Mouse (Mus musculus): Measurements from ENCODE around the gene Sdc4. TPM values are rescaled to one million over a fixed set of nuclear protein-coding genes. Genes with fewer than 3 reads are reported as not detected.
A peak's percentile ranks its signal among the peaks of the same experiment; 100 is the strongest.

Gene Sdc4
- polyA plus RNA-seq, 1 experiment from 2014 or later, result 34.3 TPM

DNA sequence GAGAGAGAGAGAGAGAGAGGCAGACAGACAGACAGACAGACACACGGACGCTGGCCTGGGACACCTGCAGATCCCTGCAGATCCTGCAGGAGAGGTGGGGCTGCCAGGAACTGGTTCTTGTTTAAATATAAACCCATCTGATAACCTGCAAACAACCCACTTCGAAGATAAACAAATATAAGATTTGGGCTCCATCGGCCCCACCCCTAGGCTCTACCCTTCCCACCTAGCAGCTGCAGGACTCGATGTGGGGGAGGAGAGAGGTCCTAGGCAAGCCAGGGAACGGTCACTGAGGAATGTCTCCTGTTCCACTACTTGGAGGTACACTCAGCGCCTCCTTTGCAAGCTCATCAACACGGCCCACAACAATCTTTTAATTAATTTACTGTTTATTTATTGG, 5.4 kb downstream of the Sdc4 start:
- H3K9me3 ChIP-seq, result no peaks in the 10 kb centered on the region
- no peaks in the 10 kb centered on the region for H3K36me3 ChIP-seq
- no peak overlapping the region for H3K4me3 ChIP-seq (replicated peaks)
- no peak for ATAC-seq (ENCODE audit: insufficient number of reproducible peaks, insufficient read depth, low FRiP score, low TSS enrichment, low read depth)
- H3K9ac ChIP-seq (replicated peaks), result no peak overlapping the region
- H3K4me1 ChIP-seq (replicated peaks), result peaks cover 81% of the 10 kb centered on the region
- H3K27ac ChIP-seq, result no peak overlapping the region
- H3K4me2 ChIP-seq, result no peak overlapping the region
- peaks cover 14% of the 10 kb centered on the region for H3K27me3 ChIP-seq
- 43% methylated on average over 8 of the region's 8 CpGs for WGBS

DNA sequence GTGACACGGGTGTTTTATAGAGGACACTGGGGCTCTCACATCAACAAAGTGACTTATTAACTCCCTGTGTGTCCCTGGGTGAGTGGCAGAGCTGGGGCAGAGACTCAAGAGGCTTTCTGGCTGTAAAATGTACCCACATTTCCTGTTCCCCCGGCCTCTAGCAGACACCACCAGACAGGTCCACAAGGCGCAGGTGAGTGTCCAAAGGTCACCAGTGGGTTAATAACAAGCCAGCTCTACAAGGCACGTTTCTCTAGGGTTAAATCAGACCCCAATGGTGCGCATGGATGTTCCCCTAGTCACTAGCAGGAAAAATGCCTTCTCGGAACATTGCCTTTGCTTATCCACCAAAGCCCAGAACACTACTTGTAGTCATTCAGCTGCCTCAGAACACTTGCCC, 6.0 kb downstream of the Sdc4 start:
- no peak overlapping the region for H3K4me2 ChIP-seq
- WGBS, result 40% methylated on average over 6 of the region's 6 CpGs
- H3K9me3 ChIP-seq, result no peaks in the 10 kb centered on the region
- H3K36me3 ChIP-seq, result no peaks in the 10 kb centered on the region
- H3K4me1 ChIP-seq (replicated peaks), result peaks cover 85% of the 10 kb centered on the region
- ATAC-seq (ENCODE audit: insufficient number of reproducible peaks, insufficient read depth, low FRiP score, low TSS enrichment, low read depth), result no peak
- H3K27ac ChIP-seq, result no peak overlapping the region
- peaks cover 14% of the 10 kb centered on the region for H3K27me3 ChIP-seq
- H3K4me3 ChIP-seq (replicated peaks), result no peak overlapping the region
- H3K9ac ChIP-seq (replicated peaks), result no peak overlapping the region

DNA sequence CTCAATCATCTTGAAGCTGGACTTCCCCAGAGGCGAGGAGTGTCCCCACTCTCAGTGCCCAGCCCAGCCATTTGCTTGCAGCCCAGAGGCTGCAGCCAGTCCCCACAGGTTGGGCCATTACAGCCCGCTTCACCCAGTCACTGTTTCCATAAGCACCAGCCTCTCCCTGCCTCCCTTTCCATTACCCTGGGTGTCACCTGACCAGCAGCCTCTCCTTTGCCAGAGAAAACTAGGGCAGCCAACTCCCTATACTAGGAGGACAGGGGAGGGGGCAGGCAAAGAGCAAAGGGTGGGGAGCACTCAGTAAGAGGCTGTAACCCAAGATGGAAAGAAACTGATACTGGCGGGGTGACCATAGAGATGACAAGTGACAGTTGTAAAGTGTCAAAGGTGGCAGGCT, 6.7 kb downstream of the Sdc4 start:
- WGBS, result 46% methylated on average over 3 of the region's 3 CpGs
- H3K9ac ChIP-seq (replicated peaks), result peak overlapping the region; percentile 34; the same call in 1 of the 2 replicates
- no peak for ATAC-seq (ENCODE audit: insufficient number of reproducible peaks, insufficient read depth, low FRiP score, low TSS enrichment, low read depth)
- H3K27me3 ChIP-seq, result peaks cover 16% of the 10 kb centered on the region
- H3K36me3 ChIP-seq, result no peaks in the 10 kb centered on the region
- peaks cover 88% of the 10 kb centered on the region for H3K4me1 ChIP-seq (replicated peaks)
- 0 out of 2 replicates have a peak overlapping the region, but pooled peaks have one; percentile 3 for H3K4me2 ChIP-seq
- no peaks in the 10 kb centered on the region for H3K9me3 ChIP-seq
- no peak overlapping the region for H3K4me3 ChIP-seq (replicated peaks)
- peak overlapping the region; percentile 69; the same call in 1 of the 2 replicates for H3K27ac ChIP-seq

DNA sequence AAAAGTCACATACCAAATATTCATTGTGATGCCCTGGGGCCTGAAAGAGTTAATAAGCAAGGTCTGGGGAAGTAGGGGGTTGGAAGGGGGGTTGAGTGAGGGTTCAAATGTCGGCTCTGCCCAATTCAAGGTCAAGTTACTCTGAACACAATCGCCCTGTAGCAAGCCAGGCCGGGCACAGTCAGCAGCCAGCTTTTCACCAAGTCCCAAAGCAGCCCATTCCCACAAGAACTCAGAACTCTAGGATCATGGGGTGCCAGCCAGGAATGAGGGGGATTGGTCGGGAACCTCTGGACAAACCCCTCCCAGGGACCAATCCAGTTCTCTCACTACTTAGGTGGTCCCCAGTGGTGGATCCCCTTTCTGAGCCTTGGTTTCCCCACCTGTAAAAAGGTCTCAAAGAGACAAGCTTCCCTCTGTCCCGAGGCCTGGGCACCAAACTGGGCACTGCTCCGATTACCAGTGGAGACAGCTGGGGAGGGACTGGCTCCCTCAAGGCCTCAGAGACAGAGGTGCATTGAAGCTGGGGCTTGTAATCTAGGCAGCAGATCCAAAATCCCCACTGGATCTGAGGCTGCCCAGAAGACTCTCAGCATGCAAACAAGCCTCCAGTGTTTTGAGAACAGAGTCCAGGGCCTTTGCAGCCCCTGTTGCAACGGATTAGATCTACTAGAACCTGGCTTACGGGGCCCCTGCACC, 7.3 kb downstream of the Sdc4 start:
- peaks cover 15% of the 10 kb centered on the region for H3K27me3 ChIP-seq
- H3K9ac ChIP-seq (replicated peaks), result peak overlapping the region; percentile 34; the same call in 1 of the 2 replicates
- H3K27ac ChIP-seq, result peak overlapping the region; percentile 69; the same call in 1 of the 2 replicates
- WGBS, result 15% methylated on average over 8 of the region's 8 CpGs
- H3K4me3 ChIP-seq (replicated peaks), result no peak overlapping the region
- peaks cover 88% of the 10 kb centered on the region for H3K4me1 ChIP-seq (replicated peaks)
- no peak for ATAC-seq (ENCODE audit: insufficient number of reproducible peaks, insufficient read depth, low FRiP score, low TSS enrichment, low read depth)
- no peaks in the 10 kb centered on the region for H3K9me3 ChIP-seq
- H3K36me3 ChIP-seq, result no peaks in the 10 kb centered on the region
- peak overlapping the region; percentile 3 for H3K4me2 ChIP-seq

DNA sequence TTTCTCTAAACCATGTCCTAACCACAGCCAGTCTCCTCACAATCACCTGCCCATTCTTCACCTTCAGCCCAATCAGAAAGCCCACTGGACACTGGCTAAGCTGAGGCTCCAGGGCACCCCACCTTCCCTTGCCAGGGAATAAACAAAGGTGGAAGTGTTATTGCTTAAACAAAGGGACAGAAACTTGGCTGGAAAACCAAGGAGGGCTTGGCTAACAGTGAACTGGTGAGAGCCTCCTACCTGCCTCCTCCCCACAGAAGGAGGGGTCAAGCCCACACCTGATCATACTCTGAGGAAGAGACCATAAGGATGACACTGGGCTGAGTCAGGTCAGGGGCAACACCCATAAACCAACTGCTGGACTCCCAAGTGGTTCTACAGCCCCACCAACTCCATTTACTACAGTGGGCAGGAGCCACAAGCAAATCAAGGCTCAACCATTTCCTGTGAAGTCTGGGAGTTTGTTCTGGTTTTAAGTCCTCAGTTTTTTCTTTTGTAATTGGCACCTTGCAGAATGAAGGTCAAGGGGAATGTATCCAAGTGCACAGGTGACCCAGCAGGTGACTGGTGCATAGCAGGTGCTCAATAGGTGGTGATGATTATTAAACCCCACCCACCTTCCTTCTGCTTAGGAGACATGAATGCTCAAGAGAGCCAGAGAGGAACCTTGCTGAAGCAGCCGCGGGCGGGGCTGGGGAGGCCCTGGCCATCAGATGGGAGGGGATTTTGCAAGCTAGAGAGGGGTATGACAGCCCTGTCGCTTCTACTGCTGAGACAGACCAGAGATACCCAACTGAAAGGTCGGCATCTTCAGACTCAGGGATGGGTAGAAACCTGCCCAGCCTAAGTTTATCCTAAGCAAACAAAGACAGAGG, 8.2 kb downstream of the Sdc4 start:
- H3K27me3 ChIP-seq, result peaks cover 9% of the 10 kb centered on the region; the same call in 1 of the 2 replicates
- H3K4me2 ChIP-seq, result no peak overlapping the region
- no peak overlapping the region for H3K9ac ChIP-seq (replicated peaks)
- no peaks in the 10 kb centered on the region for H3K9me3 ChIP-seq
- 31% methylated on average over 5 of the region's 5 CpGs for WGBS
- H3K27ac ChIP-seq, result 0 out of 2 replicates have a peak overlapping the region, but pooled peaks have one; percentile 53
- ATAC-seq (ENCODE audit: insufficient number of reproducible peaks, insufficient read depth, low FRiP score, low TSS enrichment, low read depth), result no peak
- H3K4me1 ChIP-seq (replicated peaks), result peaks cover 88% of the 10 kb centered on the region
- no peak overlapping the region for H3K4me3 ChIP-seq (replicated peaks)
- H3K36me3 ChIP-seq, result no peaks in the 10 kb centered on the region

DNA sequence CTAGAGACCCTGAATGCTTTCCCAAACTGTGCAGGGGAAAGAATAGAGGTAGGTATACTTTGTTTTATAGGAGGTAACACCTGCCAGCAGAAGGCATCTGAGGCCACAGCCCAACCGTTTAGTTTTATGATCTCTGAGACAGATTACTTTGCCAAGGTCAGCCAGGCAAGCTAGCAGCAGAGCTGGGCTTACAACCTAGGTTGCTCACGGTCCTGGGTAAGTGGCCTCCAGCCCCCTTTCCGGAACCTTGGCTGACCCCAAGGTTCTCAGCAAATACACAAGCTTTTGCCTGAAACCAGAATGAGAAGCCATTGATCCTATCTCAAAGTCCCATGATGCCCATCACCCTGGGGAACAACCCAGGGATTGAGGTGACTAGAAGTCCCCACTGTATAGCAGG, 9.0 kb downstream of the Sdc4 start:
- Histone ChIP-seq H3K27me3 (peaks cover 16% of the 10 kb centered on the region), H3K9ac (replicated peaks) (no peak overlapping the region), H3K4me2 (no peak overlapping the region), H3K27ac (no peak overlapping the region), H3K9me3 (no peaks in the 10 kb centered on the region), H3K4me3 (replicated peaks) (no peak overlapping the region), H3K36me3 (no peaks in the 10 kb centered on the region), H3K4me1 (replicated peaks) (peaks cover 87% of the 10 kb centered on the region)
- ATAC-seq (ENCODE audit: insufficient number of reproducible peaks, insufficient read depth, low FRiP score, low TSS enrichment, low read depth), result no peak
- WGBS, result 44% methylated on average over 3 of the region's 3 CpGs

DNA sequence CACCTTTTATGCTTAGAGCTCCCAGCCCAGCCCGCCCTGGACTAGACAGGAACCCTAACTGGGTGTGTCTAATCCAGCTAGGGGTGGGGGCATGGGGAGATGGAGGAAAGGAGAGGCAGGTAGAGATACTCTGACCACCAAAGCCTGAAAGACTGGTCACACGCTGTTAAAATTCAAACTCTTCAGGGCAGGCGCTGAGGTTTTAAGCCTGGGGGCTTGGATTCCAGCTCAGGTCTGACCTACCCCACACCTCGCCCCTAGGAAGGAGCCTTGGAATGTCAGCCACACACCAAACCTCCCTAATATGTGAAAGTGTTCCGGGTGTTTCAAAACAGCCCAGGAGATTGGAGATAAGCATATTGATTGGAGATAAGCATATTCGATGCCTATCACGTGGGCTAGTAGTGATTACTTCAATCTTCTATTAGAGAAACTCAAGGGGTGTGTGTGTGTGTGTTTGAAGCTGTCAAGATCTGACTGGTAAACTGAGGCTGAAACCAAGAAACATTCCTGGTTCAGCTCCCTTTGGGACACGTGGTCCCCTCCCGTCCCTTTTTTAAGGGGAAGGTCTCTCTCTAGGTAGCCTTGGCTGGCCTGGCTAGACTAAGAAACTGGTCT, 10.3 kb downstream of the Sdc4 start:
- H3K4me1 ChIP-seq (replicated peaks), result peaks cover 80% of the 10 kb centered on the region
- 75% methylated on average over 9 of the region's 9 CpGs for WGBS
- H3K36me3 ChIP-seq, result peaks cover 12% of the 10 kb centered on the region; the same call in 1 of the 2 replicates
- peaks cover 27% of the 10 kb centered on the region for H3K27me3 ChIP-seq
- no peak overlapping the region for H3K9ac ChIP-seq (replicated peaks)
- no peak for ATAC-seq (ENCODE audit: insufficient number of reproducible peaks, insufficient read depth, low FRiP score, low TSS enrichment, low read depth)
- peak overlapping the region; percentile 28; the same call in 1 of the 2 replicates for H3K4me2 ChIP-seq
- H3K27ac ChIP-seq, result peak overlapping the region; percentile 56; the same call in 1 of the 2 replicates
- H3K4me3 ChIP-seq (replicated peaks), result no peak overlapping the region
- H3K9me3 ChIP-seq, result no peaks in the 10 kb centered on the region

DNA sequence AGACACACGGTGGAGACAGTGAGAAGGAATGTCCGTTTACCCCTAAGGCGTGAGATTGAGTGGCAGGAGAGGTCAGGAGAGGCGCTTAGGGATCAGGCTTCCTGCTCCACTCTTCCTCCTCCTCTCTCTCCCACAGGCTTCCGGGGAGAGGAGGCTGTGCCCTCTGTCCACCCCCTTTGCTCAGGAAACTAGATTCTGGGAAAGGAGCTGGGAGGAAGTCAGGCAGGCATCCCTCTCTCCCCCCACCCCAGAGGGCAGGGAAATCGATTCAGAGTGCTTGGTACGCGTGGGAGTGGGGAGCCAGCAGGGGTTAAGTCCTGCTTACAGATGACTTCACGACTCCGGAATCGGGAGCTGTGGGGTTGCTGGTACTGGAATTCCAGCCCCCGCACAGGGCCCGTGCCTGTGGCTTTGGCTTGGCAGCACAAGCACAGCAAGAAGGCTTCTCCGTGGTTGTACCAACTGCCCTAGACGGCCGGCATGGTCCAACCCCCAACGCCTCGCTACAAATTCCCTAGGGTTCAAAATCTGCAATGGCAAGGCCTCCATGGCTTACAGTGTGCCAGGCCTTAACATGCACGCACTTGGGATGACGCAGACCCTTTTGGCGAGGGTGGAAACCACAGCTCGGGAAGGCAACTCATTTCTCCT, 11.0 kb downstream of the Sdc4 start:
- Histone ChIP-seq H3K27me3 (peaks cover 33% of the 10 kb centered on the region), H3K9ac (replicated peaks) (peak overlapping the region; percentile 23; the same call in 1 of the 2 replicates), H3K27ac (peak overlapping the region; percentile 56; the same call in 1 of the 2 replicates), H3K9me3 (no peaks in the 10 kb centered on the region), H3K4me1 (replicated peaks) (peaks cover 73% of the 10 kb centered on the region), H3K4me2 (peak overlapping the region; percentile 28), H3K36me3 (peaks cover 19% of the 10 kb centered on the region; the same call in 1 of the 2 replicates), H3K4me3 (replicated peaks) (no peak overlapping the region)
- no peak for ATAC-seq (ENCODE audit: insufficient number of reproducible peaks, insufficient read depth, low FRiP score, low TSS enrichment, low read depth)
- WGBS, result 25% methylated on average over 22 of the region's 22 CpGs

DNA sequence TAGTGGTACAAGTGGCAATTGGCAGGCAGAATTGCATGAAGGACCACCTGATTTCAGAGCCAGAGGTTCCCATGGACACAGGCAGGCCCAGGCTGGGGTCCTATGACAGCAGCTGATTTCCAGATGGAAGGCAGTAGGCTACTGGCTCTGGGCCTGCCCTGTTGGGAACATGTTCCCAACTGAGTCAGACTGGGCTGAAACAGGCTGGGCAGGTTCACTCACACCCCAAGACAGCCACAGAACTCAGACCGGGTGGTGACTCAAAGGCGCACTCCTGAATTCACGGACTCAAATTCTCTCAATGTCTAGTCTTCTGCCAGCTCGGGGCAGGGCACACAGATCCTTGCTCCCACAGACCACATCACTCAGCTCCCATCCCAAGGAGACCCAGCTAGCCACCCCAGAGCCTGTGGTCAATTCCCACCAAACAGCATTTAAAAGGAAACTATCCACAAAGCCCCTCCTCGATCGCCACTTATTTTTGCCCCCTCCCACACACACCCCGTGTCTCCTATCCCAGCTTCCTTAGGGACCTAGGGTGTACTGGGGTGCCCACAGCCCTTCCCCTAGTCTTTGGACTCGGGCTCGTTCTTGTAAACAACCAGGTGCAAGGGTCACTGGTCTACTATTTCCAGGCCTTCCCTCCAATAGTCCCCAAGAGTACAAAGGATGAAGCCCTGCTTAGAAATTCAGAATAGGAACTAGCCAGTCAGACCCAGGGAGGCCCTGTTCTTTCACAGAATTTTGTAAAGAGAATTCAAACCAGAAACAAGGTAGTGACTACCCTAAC, 11.8 kb downstream of the Sdc4 start:
- Histone ChIP-seq H3K4me1 (replicated peaks) (peaks cover 65% of the 10 kb centered on the region), H3K4me3 (replicated peaks) (no peak overlapping the region), H3K27me3 (peaks cover 37% of the 10 kb centered on the region), H3K9me3 (no peaks in the 10 kb centered on the region), H3K36me3 (peaks cover 19% of the 10 kb centered on the region; the same call in 1 of the 2 replicates), H3K9ac (replicated peaks) (peak overlapping the region; percentile 23; the same call in 1 of the 2 replicates), H3K4me2 (no peak overlapping the region), H3K27ac (peak overlapping the region; percentile 56; the same call in 1 of the 2 replicates)
- WGBS, result 67% methylated on average over 9 of the region's 9 CpGs
- ATAC-seq (ENCODE audit: insufficient number of reproducible peaks, insufficient read depth, low FRiP score, low TSS enrichment, low read depth), result no peak

DNA sequence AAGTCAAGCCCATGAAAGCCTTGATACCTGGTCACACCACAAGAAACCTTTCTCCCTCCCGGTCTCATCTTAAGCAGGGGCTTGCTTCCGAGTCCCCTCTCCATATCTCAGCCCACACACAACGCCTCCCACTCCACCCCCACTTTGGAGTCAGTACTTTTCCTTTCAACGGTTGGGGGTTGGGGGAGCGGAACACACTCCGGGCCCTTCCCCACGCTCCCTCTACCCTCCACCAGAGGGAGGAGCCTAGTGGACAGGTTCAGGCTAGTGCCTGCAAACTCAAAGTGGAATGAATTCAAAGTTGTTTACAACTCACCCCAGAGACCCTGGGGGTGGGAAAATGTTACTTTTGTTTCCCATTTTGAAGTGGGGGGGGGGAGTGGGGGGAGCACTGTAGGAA, 13.0 kb downstream of the Sdc4 start:
- Histone ChIP-seq H3K9me3 (no peaks in the 10 kb centered on the region), H3K27ac (0 out of 2 replicates have a peak overlapping the region, but pooled peaks have one; percentile 1), H3K27me3 (peaks cover 37% of the 10 kb centered on the region), H3K36me3 (peaks cover 31% of the 10 kb centered on the region; the same call in 1 of the 2 replicates), H3K4me2 (peak overlapping the region; percentile 20), H3K9ac (replicated peaks) (no peak overlapping the region), H3K4me1 (replicated peaks) (peaks cover 53% of the 10 kb centered on the region), H3K4me3 (replicated peaks) (no peak overlapping the region)
- WGBS, result 3% methylated on average over 7 of the region's 7 CpGs
- ATAC-seq (ENCODE audit: insufficient number of reproducible peaks, insufficient read depth, low FRiP score, low TSS enrichment, low read depth), result no peak
